8 mouse cellular contexts compared by ENCODE assay signal in the genomic region with DNA sequence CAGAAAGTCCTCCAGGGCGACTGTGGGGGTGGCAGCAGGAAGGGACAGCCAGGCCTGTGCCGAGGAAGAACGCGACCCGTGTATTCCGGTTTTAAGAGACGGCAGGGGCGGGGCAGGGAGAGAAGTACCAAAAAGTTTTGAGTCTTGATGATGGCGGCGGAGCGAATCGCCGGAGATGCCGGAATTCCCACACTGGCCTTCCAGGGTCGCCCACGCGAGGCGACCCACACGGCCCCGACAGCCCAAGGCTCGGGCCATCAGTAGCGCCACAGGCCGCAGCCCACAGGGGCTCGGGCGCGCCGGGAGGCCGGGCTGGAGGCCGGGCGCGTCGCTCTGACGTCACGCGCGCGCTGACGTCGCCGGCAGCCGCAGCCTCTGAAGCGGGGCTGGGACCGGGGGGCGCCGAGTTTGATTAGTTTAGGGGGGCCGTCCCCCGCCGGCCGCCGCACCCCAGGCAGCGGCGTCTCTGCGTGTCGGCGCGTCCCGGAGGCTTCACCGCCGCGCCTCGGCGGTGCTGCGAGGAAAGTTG. TPM values are rescaled to one million over a fixed set of nuclear protein-coding genes. Genes with fewer than 3 reads are reported as not detected.
DNase-seq lines count a peak whose midpoint lies in the region; ATAC-seq lines count a peak whose summit lies in the region.

Gene Clasp2 (plus strand): TSS at position 366 of the 529 bp plus-strand sequence.

- peak within 1 kb of the TSS; percentile 75 for H3K27ac ChIP-seq in hindbrain, embryonic 15.5 days (replicated peaks)

- H3K4me3 ChIP-seq in hindbrain, embryonic 15.5 days, result peak within 1 kb of the TSS; percentile 82

- H3K27me3 ChIP-seq in hindbrain, embryonic 15.5 days, result no peaks in the 10 kb centered on the region

- peak within 1 kb of the TSS; percentile 97 for H3K4me2 ChIP-seq in hindbrain, embryonic 15.5 days

- H3K9me3 ChIP-seq in hindbrain, embryonic 15.5 days, result no peaks in the 10 kb centered on the region

- H3K36me3 ChIP-seq in hindbrain, embryonic 15.5 days, result no peaks in the 10 kb centered on the region

- DNase-seq in WW6 (ENCODE audit: low read depth, low spot score), result peak; percentile 33
- DNase-seq in cerebellum, postnatal 36 days, result peak; percentile 48 to 61
- peak; percentile 64 for DNase-seq in gastrocnemius, adult 18-20 months (ENCODE audit: low spot score)
- DNase-seq in left cerebral cortex, adult 11 months (ENCODE audit: low spot score), result peak; percentile 57
- DNase-seq in lung, postnatal 4 days, result peak; percentile 84 to 90
- DNase-seq in retina, postnatal 1 day, result peak; percentile 90
- DNase-seq in thymus, postnatal 4 days, result peak; percentile 85

- peaks cover 16% of the 10 kb centered on the region for H3K4me1 ChIP-seq in hindbrain, embryonic 15.5 days (replicated peaks)

- peak within 1 kb of the TSS; percentile 65 for H3K9ac ChIP-seq in hindbrain, embryonic 15.5 days

- ATAC-seq in hindbrain, embryonic 15.5 days (ENCODE audit: low FRiP score, low read depth), result peak; percentile 94

- WGBS in hindbrain, embryonic 15.5 days, result under 1% methylated on average over 58 of the region's 63 CpGs

RNA-seq across cellular contexts. Expression of gene Clasp2, which starts in this region (rescaled TPM):
- 10 to 100 TPM; 42.9 to 43.1 TPM for total RNA-seq in gastrocnemius, adult 18-20 months (2021)
- polyA plus RNA-seq in hindbrain, embryonic 15.5 days (2015; fragmentation: Nextera tagmentation; extraction: Ambion mirVana), result 117 and 123 TPM in 2 replicates

Comparison
In these comparisons a context has a peak if more than half of its experiments do, and no peak if none do; other contexts are left out.
1. Peak in every context shown above with its lines: DNase-seq, ATAC-seq, H3K4me3 ChIP-seq and H3K27ac ChIP-seq.
2. DNase-seq: peak in every context shown above with its lines; median percentile 90 in retina, postnatal 1 day; 87 in lung, postnatal 4 days; 85 in thymus, postnatal 4 days; 64 in gastrocnemius, adult 18-20 months; 57 in left cerebral cortex, adult 11 months; 54 in cerebellum, postnatal 36 days; 33 in WW6.